Mouse (Mus musculus): ENCODE measurements around the gene Celf1. TPM values are rescaled to one million over a fixed set of nuclear protein-coding genes. Genes with fewer than 3 reads are reported as not detected.

Celf1 gene
- polyA plus RNA-seq, 1 experiment from 2014 or later: 78.7 TPM

- no peak for ATAC-seq (replicated peaks; ENCODE audit: insufficient number of reproducible peaks, low FRiP score, low TSS enrichment)
- peaks cover 7% of the 10 kb centered on the region; the same call in 1 of the 2 replicates for H3K4me1 ChIP-seq (ENCODE audit: control insufficient read depth, insufficient read depth, low read length)
- no peak overlapping the region for H3K4me3 ChIP-seq (ENCODE audit: low read depth, low read length)
- no peaks in the 10 kb centered on the region for H3K36me3 ChIP-seq (ENCODE audit: control insufficient read depth, insufficient read depth, low read length)
- 57% methylated on average over 1 of the region's 1 CpGs for WGBS (ENCODE audit: insufficient replicate concordance)
- H3K4me2 ChIP-seq: no peak overlapping the region
- H3K27ac ChIP-seq (ENCODE audit: low read depth, low read length): no peak overlapping the region
- no peaks in the 10 kb centered on the region for H3K27me3 ChIP-seq (ENCODE audit: control insufficient read depth, insufficient read depth, low read length)
- no peaks in the 10 kb centered on the region for H3K9me3 ChIP-seq (replicated peaks; ENCODE audit: control insufficient read depth, low read length)
- no peak overlapping the region for H3K9ac ChIP-seq (ENCODE audit: low read depth, low read length)
Observed at GRCm38 (mm10) chr2:90956053-90956452, 15.9 kb downstream of the Celf1 start.

GRCm38 (mm10) chr2:90958856-90959255 is 18.7 kb downstream of the Celf1 start:
- no peak for ATAC-seq (replicated peaks; ENCODE audit: insufficient number of reproducible peaks, low FRiP score, low TSS enrichment)
- H3K4me2 ChIP-seq: no peak overlapping the region

GRCm38 (mm10) chr2:90960012-90960411 is 19.8 kb downstream of the Celf1 start:
- 87% methylated on average over 2 of the region's 2 CpGs for WGBS (ENCODE audit: insufficient replicate concordance)

More at GRCm38 (mm10) chr2:90958856-90959255, 18.7 kb downstream of the Celf1 start:
- Histone ChIP-seq H3K9ac (ENCODE audit: low read depth, low read length) (no peak overlapping the region), H3K36me3 (ENCODE audit: control insufficient read depth, insufficient read depth, low read length) (no peaks in the 10 kb centered on the region), H3K9me3 (replicated peaks; ENCODE audit: control insufficient read depth, low read length) (no peaks in the 10 kb centered on the region), H3K4me3 (ENCODE audit: low read depth, low read length) (no peak overlapping the region), H3K27ac (ENCODE audit: low read depth, low read length) (no peak overlapping the region), H3K4me1 (ENCODE audit: control insufficient read depth, insufficient read depth, low read length) (0 out of 2 replicates have a peak, but pooled peaks cover 3% of the 10 kb centered on the region), H3K27me3 (ENCODE audit: control insufficient read depth, insufficient read depth, low read length) (no peaks in the 10 kb centered on the region)
- 96% methylated on average over 3 of the region's 3 CpGs for WGBS (ENCODE audit: insufficient replicate concordance)

GRCm38 (mm10) chr2:90963304-90963703 is 23.1 kb downstream of the Celf1 start:
- no peak overlapping the region for H3K27ac ChIP-seq (ENCODE audit: low read depth, low read length)
- no peak overlapping the region for H3K4me2 ChIP-seq
- no peak for ATAC-seq (replicated peaks; ENCODE audit: insufficient number of reproducible peaks, low FRiP score, low TSS enrichment)
- no peaks in the 10 kb centered on the region for H3K36me3 ChIP-seq (ENCODE audit: control insufficient read depth, insufficient read depth, low read length)
- no peak overlapping the region for H3K4me3 ChIP-seq (ENCODE audit: low read depth, low read length)
- 86% methylated on average over 1 of the region's 1 CpGs for WGBS (ENCODE audit: insufficient replicate concordance)
- H3K4me1 ChIP-seq (ENCODE audit: control insufficient read depth, insufficient read depth, low read length): peaks cover 20% of the 10 kb centered on the region
- H3K9me3 ChIP-seq (replicated peaks; ENCODE audit: control insufficient read depth, low read length): no peaks in the 10 kb centered on the region
- no peak overlapping the region for H3K9ac ChIP-seq (ENCODE audit: low read depth, low read length)
- H3K27me3 ChIP-seq (ENCODE audit: control insufficient read depth, insufficient read depth, low read length): no peaks in the 10 kb centered on the region

More at GRCm38 (mm10) chr2:90960012-90960411, 19.8 kb downstream of the Celf1 start:
- H3K4me2 ChIP-seq: no peak overlapping the region
- peaks cover 11% of the 10 kb centered on the region for H3K4me1 ChIP-seq (ENCODE audit: control insufficient read depth, insufficient read depth, low read length)
- H3K27ac ChIP-seq (ENCODE audit: low read depth, low read length): no peak overlapping the region
- H3K9ac ChIP-seq (ENCODE audit: low read depth, low read length): no peak overlapping the region
- ATAC-seq (replicated peaks; ENCODE audit: insufficient number of reproducible peaks, low FRiP score, low TSS enrichment): no peak
- no peaks in the 10 kb centered on the region for H3K9me3 ChIP-seq (replicated peaks; ENCODE audit: control insufficient read depth, low read length)
- no peak overlapping the region for H3K4me3 ChIP-seq (ENCODE audit: low read depth, low read length)
- H3K36me3 ChIP-seq (ENCODE audit: control insufficient read depth, insufficient read depth, low read length): no peaks in the 10 kb centered on the region
- no peaks in the 10 kb centered on the region for H3K27me3 ChIP-seq (ENCODE audit: control insufficient read depth, insufficient read depth, low read length)

- peak overlapping the region; percentile 94 for H3K27ac ChIP-seq (ENCODE audit: low read depth, low read length)
- H3K9ac ChIP-seq (ENCODE audit: low read depth, low read length): peak overlapping the region; percentile 72
- peak; percentile 86 for ATAC-seq (replicated peaks; ENCODE audit: insufficient number of reproducible peaks, low FRiP score, low TSS enrichment)
- H3K4me1 ChIP-seq (ENCODE audit: control insufficient read depth, insufficient read depth, low read length): peaks cover 20% of the 10 kb centered on the region
- WGBS (ENCODE audit: insufficient replicate concordance): 34% methylated on average over 7 of the region's 7 CpGs
- no peaks in the 10 kb centered on the region for H3K9me3 ChIP-seq (replicated peaks; ENCODE audit: control insufficient read depth, low read length)
- H3K36me3 ChIP-seq (ENCODE audit: control insufficient read depth, insufficient read depth, low read length): no peaks in the 10 kb centered on the region
- peak overlapping the region; percentile 30 for H3K4me3 ChIP-seq (ENCODE audit: low read depth, low read length)
- peak overlapping the region; percentile 65 for H3K4me2 ChIP-seq
- H3K27me3 ChIP-seq (ENCODE audit: control insufficient read depth, insufficient read depth, low read length): no peaks in the 10 kb centered on the region
Observed at GRCm38 (mm10) chr2:90964811-90965465, 24.8 kb downstream of the Celf1 start.

- WGBS (ENCODE audit: insufficient replicate concordance): 31% methylated on average over 2 of the region's 2 CpGs
- Histone ChIP-seq H3K9me3 (replicated peaks; ENCODE audit: control insufficient read depth, low read length) (no peaks in the 10 kb centered on the region), H3K4me1 (ENCODE audit: control insufficient read depth, insufficient read depth, low read length) (peaks cover 22% of the 10 kb centered on the region), H3K9ac (ENCODE audit: low read depth, low read length) (peak overlapping the region; percentile 72), H3K4me2 (peak overlapping the region; percentile 65), H3K36me3 (ENCODE audit: control insufficient read depth, insufficient read depth, low read length) (no peaks in the 10 kb centered on the region), H3K27ac (ENCODE audit: low read depth, low read length) (peak overlapping the region; percentile 94), H3K27me3 (ENCODE audit: control insufficient read depth, insufficient read depth, low read length) (no peaks in the 10 kb centered on the region), H3K4me3 (ENCODE audit: low read depth, low read length) (peak overlapping the region; percentile 30)
- no peak for ATAC-seq (replicated peaks; ENCODE audit: insufficient number of reproducible peaks, low FRiP score, low TSS enrichment)
Observed at GRCm38 (mm10) chr2:90965466-90966080, 25.4 kb downstream of the Celf1 start.

GRCm38 (mm10) chr2:90970606-90971005 is 30.4 kb downstream of the Celf1 start:
- Histone ChIP-seq H3K27me3 (ENCODE audit: control insufficient read depth, insufficient read depth, low read length) (no peaks in the 10 kb centered on the region), H3K4me2 (no peak overlapping the region), H3K9me3 (replicated peaks; ENCODE audit: control insufficient read depth, low read length) (no peaks in the 10 kb centered on the region), H3K27ac (ENCODE audit: low read depth, low read length) (peak overlapping the region; percentile 35; the same call in 1 of the 2 replicates), H3K4me1 (ENCODE audit: control insufficient read depth, insufficient read depth, low read length) (peaks cover 9% of the 10 kb centered on the region), H3K4me3 (ENCODE audit: low read depth, low read length) (no peak overlapping the region), H3K36me3 (ENCODE audit: control insufficient read depth, insufficient read depth, low read length) (no peaks in the 10 kb centered on the region), H3K9ac (ENCODE audit: low read depth, low read length) (no peak overlapping the region)
- ATAC-seq (replicated peaks; ENCODE audit: insufficient number of reproducible peaks, low FRiP score, low TSS enrichment): no peak

GRCm38 (mm10) chr2:90974101-90974500 is 33.9 kb downstream of the Celf1 start:
- H3K9ac ChIP-seq (ENCODE audit: low read depth, low read length): no peak overlapping the region
- no peaks in the 10 kb centered on the region for H3K36me3 ChIP-seq (ENCODE audit: control insufficient read depth, insufficient read depth, low read length)
- no peak overlapping the region for H3K27ac ChIP-seq (ENCODE audit: low read depth, low read length)
- no peaks in the 10 kb centered on the region for H3K9me3 ChIP-seq (replicated peaks; ENCODE audit: control insufficient read depth, low read length)
- H3K4me1 ChIP-seq (ENCODE audit: control insufficient read depth, insufficient read depth, low read length): peaks cover 3% of the 10 kb centered on the region; the same call in 1 of the 2 replicates
- ATAC-seq (replicated peaks; ENCODE audit: insufficient number of reproducible peaks, low FRiP score, low TSS enrichment): no peak
- H3K4me3 ChIP-seq (ENCODE audit: low read depth, low read length): no peak overlapping the region
- H3K4me2 ChIP-seq: no peak overlapping the region
- H3K27me3 ChIP-seq (ENCODE audit: control insufficient read depth, insufficient read depth, low read length): no peaks in the 10 kb centered on the region
